Mouse (Mus musculus): ENCODE data around the gene Anxa9.

Gene Anxa9

DNA sequence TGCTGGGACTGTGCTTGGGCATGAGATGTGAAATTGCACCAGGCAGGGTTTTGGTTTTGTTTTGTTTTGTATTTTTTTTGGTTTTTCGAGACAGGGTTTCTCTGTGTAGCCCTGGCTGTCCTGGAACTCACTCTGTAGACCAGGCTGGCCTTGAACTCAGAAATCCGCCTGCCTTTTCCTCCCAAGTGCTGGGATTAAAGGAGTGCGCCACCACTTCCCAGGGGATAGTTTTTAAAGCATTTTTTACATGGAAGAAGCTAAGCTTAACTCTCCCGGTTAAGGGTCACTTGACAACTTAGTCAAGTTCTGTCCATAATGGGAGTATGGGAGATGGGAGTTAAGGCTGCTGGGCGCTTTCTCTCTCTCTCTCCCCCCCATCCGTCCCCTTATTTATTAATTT, 7.1 kb upstream of the Anxa9 start:
- no peak for DNase-seq (ENCODE audit: low read depth, low spot score)

DNA sequence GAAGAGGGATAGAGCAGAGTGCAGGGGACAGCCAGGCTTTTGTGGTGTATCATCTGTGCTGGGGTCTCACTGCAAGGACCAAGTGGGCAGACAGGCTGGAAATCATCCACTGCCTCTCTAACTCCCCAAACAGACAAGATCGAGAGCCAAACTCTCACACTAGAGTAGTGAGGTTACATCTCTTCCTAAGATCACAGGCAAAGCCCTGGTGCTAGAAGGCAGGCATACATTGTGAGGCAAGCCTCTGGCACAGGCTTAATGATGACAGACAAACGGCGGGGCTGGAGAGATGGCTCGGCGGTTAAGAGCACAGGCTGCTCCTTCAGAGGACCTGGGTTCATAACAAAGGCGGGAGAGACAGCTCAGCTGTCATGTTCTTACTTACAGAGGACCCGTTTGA, 6.5 kb upstream of the Anxa9 start:
- no peak for DNase-seq (ENCODE audit: low read depth, low spot score)

DNA sequence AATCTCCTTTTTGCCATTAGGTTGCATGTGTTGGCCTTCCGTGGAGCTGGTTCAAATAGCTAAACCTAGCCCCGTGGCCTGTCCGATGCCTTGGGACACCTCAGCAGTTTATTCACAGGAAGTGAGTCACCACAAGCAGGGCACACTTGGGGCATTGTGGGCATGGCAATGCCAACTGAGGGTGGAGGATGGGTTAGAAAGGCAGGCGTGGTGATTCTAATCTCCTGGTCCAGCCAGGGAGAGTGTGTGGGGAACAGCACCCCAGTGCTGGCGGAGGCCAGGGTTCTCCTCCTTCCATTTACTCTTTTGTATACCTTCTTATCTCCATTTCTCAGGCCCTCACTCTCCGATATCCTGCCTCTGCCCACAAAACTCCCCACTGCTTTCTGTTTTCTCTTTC, 5.6 kb upstream of the Anxa9 start:
- DNase-seq (ENCODE audit: low read depth, low spot score) = peak; percentile 34

DNA sequence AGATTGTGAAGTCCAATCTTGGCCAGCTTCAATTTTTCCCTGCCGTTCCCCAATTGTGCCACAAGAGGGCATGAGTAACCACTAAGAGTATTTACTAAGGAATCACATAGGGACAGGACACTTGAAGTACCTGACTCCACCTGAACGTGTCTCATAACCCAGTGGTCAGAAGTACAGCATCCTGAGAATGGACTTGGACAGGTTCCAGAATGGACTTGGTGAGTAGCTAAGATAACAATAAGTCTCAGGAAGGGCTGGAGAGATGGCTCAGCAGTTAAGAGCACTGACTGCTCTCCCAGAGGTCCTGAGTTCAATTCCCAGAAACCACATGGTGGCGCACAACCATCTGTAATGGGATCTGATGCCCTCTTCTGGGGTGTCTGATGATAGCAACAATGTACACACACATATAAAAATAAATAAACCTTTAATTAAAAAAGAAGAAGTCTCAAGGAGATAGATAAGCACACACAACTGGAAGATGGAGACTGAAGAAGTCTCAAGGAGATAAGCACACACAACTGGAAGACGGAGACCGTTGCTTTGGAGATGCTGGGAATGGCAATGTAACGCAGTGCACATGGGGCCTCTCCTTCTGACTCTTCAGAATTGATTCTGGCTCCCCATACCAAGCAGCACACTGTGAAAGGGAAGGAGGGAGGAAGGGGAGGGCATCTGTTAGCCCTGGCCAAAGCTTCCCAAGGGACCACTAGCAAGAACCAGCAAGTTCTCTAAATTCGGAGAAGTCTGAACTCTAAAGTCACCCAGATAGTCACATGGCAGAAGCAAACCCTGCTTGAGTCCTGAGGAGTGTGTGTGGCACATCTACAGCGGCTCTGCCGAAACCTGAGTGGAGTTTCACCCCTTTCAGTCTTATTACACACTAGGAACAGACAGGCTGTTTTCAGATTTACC, 4.2 kb upstream of the Anxa9 start:
- peak; percentile 85 for DNase-seq (ENCODE audit: low read depth, low spot score)

DNA sequence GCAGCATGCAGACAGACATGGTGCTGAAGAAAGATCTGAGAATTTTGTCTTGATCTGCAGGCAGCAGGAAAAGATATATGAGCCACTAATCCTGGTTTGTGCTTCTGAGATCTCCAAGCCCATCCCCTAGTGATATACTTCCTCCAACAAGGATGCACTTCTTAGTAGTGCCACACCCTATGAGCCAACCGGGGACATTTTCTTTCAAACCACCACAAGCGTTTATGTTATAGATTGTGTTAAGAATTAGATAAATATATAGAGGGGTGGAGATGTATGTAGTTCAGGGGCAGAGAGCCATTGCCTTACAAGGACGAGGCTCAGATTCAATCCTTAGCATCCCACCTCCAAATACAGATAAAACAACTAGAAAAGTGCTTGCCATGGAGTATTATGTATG, 3.5 kb upstream of the Anxa9 start:
- no peak for DNase-seq (ENCODE audit: low read depth, low spot score)

DNA sequence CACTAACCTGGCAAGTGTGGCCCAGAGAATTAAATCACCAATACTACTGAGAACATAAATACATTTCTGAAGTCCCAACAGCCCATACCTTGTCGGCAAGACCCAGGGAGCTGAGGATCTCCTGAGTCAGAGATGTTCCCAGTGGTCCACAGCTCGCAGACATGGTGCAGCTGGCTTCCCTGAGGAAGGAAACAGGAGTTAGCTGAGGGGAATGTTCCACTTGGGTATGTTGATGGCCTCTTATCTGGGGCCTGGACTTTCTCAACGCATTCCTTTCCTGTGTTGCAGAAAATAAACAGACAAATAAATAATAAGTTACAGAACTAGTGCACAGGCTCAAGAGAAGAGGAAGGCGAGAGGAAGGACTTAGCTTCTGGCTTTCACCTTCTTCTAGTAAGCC, 732 bp downstream of the Anxa9 start:
- DNase-seq (ENCODE audit: low read depth, low spot score) = no peak

DNA sequence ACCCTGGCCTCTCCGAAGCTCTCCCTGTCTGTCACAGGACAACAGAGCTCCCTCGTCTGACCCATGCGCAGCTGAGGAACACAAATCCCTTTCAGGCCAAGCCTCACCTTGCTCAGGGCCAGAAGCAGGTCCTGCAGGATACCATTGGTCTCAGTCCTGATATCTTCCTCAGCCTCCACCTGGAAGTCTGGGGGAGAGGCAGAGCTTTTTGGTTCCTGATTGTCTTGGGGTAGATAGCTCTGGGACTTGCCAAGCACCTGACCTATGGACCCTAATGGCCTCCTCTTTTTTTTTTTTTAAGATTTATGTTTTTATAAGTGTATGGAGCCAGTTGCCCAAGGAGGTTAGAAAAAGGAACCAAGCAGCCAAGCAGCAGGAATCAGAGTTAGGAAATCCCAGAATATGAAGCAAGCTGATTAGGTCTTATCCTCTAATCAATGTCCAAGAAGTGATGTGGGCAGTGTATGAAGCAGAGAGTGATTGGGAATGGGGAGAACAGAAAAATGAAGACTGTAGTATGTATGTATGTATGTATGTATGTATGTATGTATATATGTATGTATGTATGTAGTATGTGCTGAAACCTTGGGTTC, 5.7 kb downstream of the Anxa9 start:
- DNase-seq (ENCODE audit: low read depth, low spot score) = no peak

DNA sequence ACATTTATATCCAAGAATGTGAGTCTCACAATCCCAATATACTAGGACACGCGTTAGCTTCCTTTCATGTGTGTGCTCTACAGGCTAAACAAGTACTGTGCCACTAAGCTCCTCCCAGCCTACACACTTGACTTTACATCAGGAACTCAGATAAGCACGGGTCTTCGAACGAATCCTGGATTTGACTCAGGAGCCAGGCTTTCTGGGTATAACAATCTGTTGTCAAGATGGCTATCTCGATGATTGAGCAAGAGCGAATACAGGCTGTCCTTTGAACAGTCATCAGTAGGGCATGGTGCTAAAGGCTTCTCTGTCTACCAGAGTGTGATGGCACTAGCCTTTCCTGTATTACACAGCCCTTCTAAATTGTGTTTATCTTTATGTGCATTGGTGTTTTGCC, 9.0 kb downstream of the Anxa9 start:
- DNase-seq (ENCODE audit: low read depth, low spot score) = no peak

DNA sequence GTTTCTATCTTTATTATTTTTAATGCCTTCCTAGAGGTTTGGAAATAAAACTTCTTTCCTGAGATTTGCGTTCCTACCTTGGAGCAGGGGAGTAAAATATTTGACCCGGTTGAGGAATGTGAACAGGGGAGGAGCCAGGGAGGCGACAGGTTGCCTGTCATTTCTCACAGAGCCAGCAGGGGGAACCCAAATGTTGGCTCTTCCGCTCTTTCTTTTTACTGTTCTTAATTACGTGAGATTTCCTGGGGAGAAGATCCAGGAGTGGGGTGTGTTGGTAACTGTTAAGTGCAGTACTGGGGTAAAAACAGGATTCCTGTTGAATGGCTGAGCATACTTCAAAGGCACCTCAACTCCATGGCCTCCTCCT, 10.9 kb downstream of the Anxa9 start:
- peak; percentile 66 for DNase-seq (ENCODE audit: low read depth, low spot score)

DNA sequence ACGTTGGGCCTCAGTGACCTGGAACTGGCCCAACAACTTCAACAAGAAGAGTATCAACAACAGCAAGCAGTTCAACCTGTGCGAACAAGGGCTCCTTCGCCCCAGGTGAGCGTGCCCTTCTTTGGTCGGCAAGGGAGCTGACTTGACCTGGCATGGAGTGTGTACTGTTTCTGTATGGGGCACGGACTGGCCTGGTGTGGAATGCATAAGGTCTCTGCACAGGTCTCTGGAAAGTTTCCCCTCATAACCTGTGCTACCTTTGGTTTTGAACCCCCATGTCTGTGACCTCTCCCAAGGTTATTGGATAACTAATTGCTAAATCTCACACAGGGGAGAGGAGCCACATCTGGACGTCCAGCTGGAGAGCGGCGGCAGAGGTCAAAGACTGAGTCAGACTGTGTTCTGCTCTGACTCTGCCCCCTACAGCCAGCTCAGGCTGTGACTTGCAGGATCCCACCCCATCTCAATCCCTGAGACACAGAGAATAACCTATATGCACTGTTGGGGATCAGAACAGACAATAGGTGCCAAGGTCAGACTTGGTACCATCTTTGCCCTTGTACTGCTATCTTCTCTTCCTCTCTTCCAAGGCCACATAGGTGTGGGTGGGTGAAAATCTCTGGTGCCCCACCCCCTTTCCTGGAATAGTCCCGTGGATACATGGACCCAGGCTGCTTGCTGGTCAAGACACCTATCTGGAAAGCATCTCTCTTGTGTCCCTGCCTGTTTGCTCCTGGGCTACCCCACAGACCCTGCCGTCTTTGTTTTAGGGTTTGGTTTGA, 11.5 kb downstream of the Anxa9 start:
- DNase-seq (ENCODE audit: low read depth, low spot score) = no peak

DNA sequence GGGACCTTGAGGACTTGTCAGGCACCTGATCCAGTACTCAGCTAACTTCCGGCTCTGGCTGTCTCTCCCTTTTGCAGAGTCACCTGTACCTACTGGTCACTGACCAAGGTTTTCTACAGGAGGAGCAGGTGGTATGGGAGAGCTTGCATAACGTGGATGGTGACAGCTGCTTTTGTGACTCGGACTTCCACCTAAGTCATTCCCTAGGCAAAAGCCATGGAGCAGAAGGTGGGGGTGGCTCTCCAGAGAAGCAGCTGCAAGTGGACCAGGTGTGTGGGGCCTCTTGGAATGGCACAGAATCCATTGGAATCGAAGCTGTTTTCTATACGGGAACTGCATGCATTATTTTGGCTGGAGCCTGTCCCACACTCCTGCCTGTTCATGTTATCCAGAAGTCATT, 12.3 kb downstream of the Anxa9 start:
- DNase-seq (ENCODE audit: low read depth, low spot score) = no peak

DNA sequence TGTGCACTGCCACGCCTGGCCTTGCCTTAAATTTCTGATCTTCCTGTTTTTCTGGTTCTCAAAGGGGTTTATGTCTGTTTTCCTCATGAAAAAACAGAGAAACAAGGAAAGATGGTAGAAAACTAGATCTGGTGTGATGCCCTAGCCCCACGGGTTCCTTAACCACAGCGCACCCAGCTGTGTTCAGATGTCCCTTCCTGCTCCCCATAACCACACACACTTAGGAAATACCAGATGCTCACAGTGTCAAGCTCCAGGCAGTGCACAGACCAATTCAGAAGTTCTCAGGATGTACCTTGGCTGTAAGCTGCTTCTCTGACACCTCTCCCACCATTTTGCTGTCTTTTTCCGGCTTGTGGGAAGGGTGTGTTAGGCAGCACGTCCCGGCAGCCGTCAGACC, 12.7 kb downstream of the Anxa9 start:
- no peak for DNase-seq (ENCODE audit: low read depth, low spot score)

DNA sequence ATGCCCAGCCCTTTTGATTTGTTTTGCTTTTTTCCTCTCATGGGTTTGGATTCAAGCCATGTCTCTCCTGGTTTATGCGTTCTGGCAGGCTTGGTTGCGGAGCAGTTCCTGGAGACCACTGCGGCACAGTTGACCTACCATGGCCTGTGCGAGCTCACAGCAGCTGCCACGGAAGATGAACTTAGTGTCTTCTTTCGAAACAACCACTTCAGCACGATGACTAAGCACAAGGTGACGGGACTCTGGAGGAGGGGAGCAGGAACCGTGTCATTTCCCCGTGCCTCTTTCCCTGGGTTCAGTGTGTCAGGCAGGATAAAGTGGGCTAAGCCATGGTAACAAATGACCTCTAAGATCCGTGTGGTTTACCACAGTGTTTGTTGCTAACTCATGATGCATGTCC, 13.4 kb downstream of the Anxa9 start:
- peak; percentile 27 for DNase-seq (ENCODE audit: low read depth, low spot score)

DNA sequence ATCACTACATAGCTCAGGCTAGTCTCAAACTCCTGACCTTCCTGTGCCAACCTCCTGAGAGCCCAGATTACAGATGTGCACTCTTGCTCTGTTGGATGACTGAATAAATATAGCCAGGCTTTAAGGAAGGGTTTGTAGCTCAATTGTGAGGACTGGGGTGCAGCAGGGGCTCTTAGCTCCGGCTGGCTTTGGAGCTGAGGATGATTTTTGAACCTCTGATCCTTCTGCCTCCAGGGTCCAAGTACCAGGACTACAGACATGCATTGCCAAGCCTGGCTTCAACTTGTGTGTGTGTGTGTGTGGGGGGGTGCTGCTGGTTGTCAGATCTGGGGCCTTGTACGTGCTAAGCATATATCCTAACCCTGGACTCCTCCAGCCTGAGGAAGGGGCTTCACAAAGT, 14.1 kb downstream of the Anxa9 start:
- DNase-seq (ENCODE audit: low read depth, low spot score) = no peak

DNA sequence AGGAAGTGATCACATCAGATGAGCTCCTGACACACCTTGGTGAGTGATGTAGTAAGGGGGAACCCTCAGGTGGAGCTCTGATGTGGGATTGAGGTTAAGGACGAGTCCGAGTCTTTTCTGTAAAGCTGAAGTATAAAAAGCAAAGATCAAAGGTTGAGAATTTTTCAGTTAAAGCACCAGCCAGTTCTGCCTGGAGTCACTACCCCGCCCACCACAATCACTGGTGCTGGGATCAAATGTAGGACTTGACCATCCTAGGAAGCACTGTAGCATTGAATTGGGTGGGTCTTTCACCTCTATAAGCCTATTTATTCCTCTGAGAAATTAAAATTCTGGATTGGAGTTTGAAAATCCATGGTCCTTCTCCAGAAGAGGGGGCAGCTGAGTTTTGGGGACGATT, 15.9 kb downstream of the Anxa9 start:
- no peak for DNase-seq (ENCODE audit: low read depth, low spot score)

DNA sequence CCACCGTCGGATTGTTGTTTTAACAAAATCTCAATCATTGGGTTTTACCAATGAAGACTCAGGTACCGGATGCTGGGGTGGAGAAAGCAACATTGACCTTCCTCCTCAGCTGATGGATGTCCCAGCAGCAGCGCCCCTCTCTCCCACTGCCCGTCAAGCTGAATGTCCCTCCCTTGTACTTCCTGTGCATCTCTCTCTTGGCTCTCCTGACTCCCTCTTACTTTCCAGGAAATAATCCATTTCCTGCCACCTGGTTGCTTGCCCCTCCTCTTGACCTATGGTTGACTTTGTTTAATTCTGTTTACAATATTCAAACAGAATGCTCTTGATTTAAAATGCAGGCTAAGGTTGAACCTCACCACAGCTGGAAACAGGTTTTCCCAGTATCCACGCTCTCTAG, 16.8 kb downstream of the Anxa9 start:
- no peak for DNase-seq (ENCODE audit: low read depth, low spot score)

DNA sequence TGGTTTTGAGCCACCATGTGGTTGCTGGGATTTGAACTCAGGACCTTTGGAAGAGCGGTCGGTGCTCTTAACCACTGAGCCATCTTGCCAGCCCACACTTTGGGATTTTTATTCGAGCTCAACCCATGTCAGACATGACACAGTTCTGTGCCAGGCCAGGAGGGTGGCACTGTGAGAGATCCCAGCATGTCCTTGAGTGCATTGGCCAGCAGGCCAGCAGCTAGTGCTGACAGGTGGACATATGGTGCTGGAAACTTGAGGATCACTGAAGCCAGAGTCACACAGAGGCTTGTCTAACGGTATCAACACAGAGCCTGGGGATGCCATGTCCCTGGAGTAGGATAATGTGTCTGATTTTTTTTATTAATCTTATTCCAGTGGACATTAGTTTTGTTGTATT, 17.6 kb downstream of the Anxa9 start:
- DNase-seq (ENCODE audit: low read depth, low spot score) = peak; percentile 93

DNA sequence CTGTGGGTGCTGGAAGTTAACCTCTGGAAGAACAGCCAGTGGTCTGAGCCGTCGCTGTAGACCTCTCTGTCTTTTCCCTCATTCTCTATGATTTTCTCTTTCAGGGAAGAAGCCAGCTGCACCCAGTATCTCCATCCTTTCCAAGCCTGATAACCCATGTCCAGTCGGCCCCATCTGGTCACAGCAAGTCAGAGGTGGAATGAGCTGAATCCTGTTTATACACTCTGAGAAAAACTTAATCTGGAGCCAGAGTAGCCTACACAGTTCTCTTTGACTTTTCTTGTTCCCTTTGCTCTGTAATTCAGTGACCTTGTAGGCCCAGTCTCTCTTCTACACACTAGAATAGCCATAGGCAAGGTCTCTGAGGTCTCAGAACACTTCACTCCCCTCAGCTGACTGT, 19.4 kb downstream of the Anxa9 start:
- DNase-seq (ENCODE audit: low read depth, low spot score) = no peak

DNA sequence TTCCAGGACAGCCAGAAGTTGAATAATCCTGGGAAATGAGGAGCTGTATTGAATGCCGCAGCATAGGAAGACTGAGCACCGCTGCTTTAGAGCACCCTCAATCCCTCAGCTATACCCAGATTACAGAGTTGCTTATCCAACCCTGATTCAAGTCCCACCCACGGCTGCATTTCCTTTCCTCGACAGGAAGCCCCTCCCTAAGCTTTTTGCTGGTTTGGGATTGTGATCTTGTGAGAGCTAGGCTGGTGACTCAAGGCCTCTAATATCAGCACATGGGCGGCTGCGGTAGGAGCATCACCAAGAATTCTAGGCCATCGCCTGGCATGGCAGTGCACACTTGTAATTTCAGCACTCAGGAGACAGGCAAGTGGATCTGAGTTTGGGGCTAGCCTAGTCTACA, 20.5 kb downstream of the Anxa9 start:
- DNase-seq (ENCODE audit: low read depth, low spot score) = peak; percentile 36

DNA sequence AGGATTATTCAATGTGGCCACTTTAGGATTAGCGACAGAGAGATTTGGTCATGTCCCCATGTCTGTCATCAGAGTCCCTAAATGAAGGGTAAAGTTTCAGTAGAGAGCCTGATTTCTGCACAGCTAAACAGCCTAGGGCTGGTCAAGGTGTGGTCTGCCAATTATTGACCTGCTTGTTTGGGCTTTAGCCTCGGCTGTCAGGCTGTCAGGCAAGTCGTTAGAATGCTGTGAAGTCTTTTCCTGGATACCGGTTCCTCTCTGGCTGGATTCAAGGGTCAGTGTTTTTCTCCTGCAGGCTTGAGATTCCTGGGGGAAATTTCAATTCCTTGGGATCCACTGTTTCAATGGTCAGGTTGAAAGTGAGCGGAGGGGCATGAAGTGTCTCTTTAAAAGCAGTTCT, 21.0 kb downstream of the Anxa9 start:
- DNase-seq (ENCODE audit: low read depth, low spot score) = no peak

DNA sequence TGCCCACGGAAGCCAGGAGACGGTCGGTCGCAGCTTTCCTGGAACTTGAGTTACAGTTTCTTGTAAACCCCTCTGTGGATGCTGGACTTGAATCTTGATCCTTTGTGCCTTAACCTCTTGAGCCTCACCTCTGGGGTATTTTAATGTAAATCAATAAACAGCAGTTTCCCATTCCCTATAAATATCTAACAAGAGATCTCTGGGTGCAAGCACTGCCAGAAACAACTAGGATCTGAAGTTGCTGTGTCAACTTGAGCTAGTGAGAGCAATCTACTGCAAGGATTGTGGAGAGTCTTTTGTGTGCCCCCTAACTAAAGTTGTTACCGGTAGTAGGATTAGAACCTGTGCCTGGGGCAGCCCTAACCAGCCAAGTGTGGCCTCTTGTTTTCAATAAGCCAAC, 21.6 kb downstream of the Anxa9 start:
- no peak for DNase-seq (ENCODE audit: low read depth, low spot score)

DNA sequence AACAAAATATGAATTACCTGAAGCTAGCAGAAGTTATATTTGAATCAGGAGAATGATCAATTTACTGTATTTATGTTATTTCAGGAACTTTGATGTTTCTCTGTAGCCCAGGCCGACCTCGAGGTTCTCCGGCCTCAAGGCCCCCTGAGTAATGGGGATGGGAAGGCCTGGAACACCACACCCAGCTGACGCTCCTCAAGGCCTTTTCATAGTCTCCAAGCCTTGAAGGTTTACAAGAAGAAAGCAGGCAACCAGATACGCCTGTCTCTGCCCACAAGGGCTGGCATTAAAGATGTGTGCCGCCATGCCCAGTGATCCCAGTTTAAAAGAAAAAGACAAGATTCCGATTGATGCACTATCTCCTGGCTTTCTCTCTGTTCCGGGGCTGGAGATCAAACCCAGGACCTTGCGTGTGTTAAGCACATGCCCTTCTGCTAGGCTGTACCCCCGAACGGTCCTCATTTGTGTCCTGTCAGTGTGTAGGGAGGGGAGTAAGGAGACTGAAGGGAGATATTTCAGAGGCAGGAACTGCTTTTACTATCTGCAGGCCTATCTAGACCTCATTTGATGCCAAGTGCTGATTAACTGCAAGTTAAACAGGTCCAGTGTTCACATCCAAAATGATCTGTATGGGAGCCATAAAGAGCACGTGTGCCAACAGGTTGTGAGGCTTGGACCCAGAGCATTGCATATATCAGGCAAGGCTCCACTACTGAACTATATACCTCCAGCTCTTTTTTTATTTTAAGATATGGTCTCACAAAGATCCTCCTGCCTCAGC, 22.3 kb downstream of the Anxa9 start:
- DNase-seq (ENCODE audit: low read depth, low spot score) = peak; percentile 26

Measured in brain, adult 2 months (tissue).